Mouse (Mus musculus) limb, embryonic 14.5 days (tissue): ENCODE measurements around the gene Dnah8. TPM values are rescaled to one million over a fixed set of nuclear protein-coding genes. Genes with fewer than 3 reads are reported as not detected.

Experiments used
- ATAC-seq: fragments of 200-750 bp; cut with Nextera tagmentation; 2 replicates; pipeline ENCODE4 v1.8.0; 2017; ENCODE audit warnings: low read depth, moderate number of reproducible peaks, moderate TSS enrichment; ENCODE audit not compliant: low FRiP score
- DNase-seq: peaks from one replicate; pipeline ENCODE4 v3.0.0-alpha.2; 2015; ENCODE audit warnings: low spot score
- H3K27ac ChIP-seq: fragments of 300-500 bp; sonication (generic); replicated peaks from 2 replicates; pipeline ENCODE4 v1.5.1; 2014; ENCODE audit warnings: low read depth, mild to moderate bottlenecking, low read length, moderate library complexity, mixed read lengths
- H3K27me3 ChIP-seq: fragments of 300-500 bp; sonication (generic); 2 replicates; pipeline ENCODE4 v1.6.1; 2014; ENCODE audit warnings: low read length, mixed read lengths; ENCODE audit not compliant: control insufficient read depth, insufficient read depth
- H3K36me3 ChIP-seq: fragments of 300-500 bp; sonication (generic); 2 replicates; pipeline ENCODE4 v1.6.1; 2014; ENCODE audit warnings: mild to moderate bottlenecking, low read length, moderate library complexity, mixed read lengths; ENCODE audit not compliant: control insufficient read depth, insufficient read depth
- H3K4me1 ChIP-seq: fragments of 300-500 bp; sonication (generic); 2 replicates; pipeline ENCODE4 v1.6.1; 2014; ENCODE audit warnings: antibody characterized with exemption, low read length, mixed read lengths; ENCODE audit not compliant: control insufficient read depth, insufficient read depth
- H3K4me2 ChIP-seq: fragments of 300-500 bp; sonication (generic); replicated peaks from 2 replicates; pipeline ENCODE4 v1.6.1; 2014; ENCODE audit warnings: low read depth, mild to moderate bottlenecking, low read length, moderate library complexity; ENCODE audit not compliant: severe bottlenecking
- H3K4me3 ChIP-seq: fragments of 300-500 bp; sonication (generic); replicated peaks from 2 replicates; pipeline ENCODE4 v1.5.1; 2014; ENCODE audit warnings: low read length
- H3K9ac ChIP-seq: fragments of 300-500 bp; sonication (generic); 2 replicates; pipeline ENCODE4 v1.6.1; 2014; ENCODE audit warnings: mild to moderate bottlenecking, low read depth, low read length, moderate library complexity; ENCODE audit not compliant: severe bottlenecking
- H3K9me3 ChIP-seq: fragments of 300-500 bp; sonication (generic); 2 replicates; pipeline ENCODE4 v1.6.1; 2016; ENCODE audit warnings: low read length; ENCODE audit not compliant: control insufficient read depth
- POLR2A ChIP-seq: fragments of 200-500 bp; IDR thresholded peaks from 2 replicates; pipeline ENCODE4 v1.8.0; 2012; ENCODE audit warnings: inconsistent platforms, mild to moderate bottlenecking, moderate library complexity, borderline replicate concordance; ENCODE audit not compliant: insufficient read depth, insufficient read length; ENCODE audit errors: extremely low read depth
- WGBS: fragments of 180-500 bp; shearing (Covaris S2); extraction: QIAGEN DNeasy Blood & Tissue Kit; methylation state at CpG from one replicate; pipeline ENCODE4 v1.1.7; 2014; 5-methylcytosine and 5-hydroxymethylcytosine counted together
- polyA plus RNA-seq, 2 experiments: library from polyadenylated mRNA; depleted of rRNA in 1 of 2; stranded (reverse) in 1 of 2; unstranded in 1 of 2; fragments of >200 nt; fragmentation: Nextera tagmentation in 1 of 2; extraction: Ambion mirVana in 1 of 2; gene quantifications; 2 replicates each; pipeline versions ENCODE4 v1.2.1 to v1.2.3; 2012 to 2014

Gene Dnah8
- polyA plus RNA-seq, 2 experiments: 0.69 to 2.1 TPM

DNA sequence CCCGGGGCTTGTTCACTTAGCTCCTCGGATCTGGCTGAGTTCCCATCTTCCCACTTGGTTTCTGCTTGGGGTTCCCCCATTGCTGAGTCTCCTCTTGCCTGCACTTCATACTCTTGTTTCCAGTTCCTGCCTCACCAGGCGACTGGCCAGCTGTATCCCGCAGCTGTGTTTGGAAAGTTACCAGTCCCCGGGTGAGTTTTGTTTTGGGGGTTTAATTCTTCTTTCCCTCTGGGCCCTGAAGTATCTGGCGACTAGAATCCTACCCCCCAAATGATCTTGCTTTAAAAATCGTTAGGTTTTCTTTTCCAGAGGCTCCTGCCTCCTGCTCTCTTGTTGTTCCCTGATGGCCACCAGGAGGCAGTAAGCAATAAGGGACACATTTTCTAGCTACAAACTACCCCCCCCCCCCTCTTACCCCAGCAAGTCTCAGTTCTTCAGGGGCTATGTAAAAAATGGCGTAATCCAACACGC is 220.2 kb downstream of the Dnah8 start:
- H3K9me3 ChIP-seq: no peaks in the 10 kb centered on the region
- DNase-seq: peak; percentile 4
- H3K27ac ChIP-seq: no peak overlapping the region
- H3K4me3 ChIP-seq: no peak overlapping the region
- 40% methylated on average over 9 of the region's 9 CpGs for WGBS
- H3K27me3 ChIP-seq: no peaks in the 10 kb centered on the region
- no peak overlapping the region for H3K9ac ChIP-seq
- TF ChIP-seq POLR2A: no peak
- H3K36me3 ChIP-seq: no peaks in the 10 kb centered on the region
- H3K4me1 ChIP-seq: peaks cover 2% of the 10 kb centered on the region; the same call in 1 of the 2 replicates
- no peak for ATAC-seq
- no peak overlapping the region for H3K4me2 ChIP-seq

DNA sequence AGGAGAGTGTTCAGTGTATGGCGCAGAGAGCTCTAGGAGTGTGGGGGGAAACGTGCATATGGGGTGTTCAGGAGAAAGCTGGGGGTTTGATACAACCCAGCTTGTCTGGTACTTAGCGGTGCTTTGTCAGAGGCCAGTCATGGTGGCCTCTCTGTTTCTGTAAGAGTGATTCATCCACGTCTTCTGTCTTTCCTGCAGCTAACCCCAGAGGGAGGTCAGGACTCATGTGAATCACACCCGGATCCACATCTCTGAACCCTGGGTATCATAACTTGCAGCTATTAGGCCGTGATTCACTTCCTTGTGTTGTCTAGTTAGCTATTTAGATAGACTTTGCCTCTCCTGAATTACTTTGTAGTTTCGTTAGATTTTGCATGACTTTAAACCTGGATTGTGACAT is 223.3 kb downstream of the Dnah8 start:
- Histone ChIP-seq H3K4me2 (no peak overlapping the region), H3K9ac (no peak overlapping the region), H3K4me3 (no peak overlapping the region), H3K4me1 (peaks cover 2% of the 10 kb centered on the region; the same call in 1 of the 2 replicates), H3K27me3 (no peaks in the 10 kb centered on the region), H3K9me3 (no peaks in the 10 kb centered on the region), H3K36me3 (no peaks in the 10 kb centered on the region), H3K27ac (no peak overlapping the region)
- DNase-seq: no peak
- 88% methylated on average over 7 of the region's 7 CpGs for WGBS
- no peak for ATAC-seq
- no peak for TF ChIP-seq POLR2A

DNA sequence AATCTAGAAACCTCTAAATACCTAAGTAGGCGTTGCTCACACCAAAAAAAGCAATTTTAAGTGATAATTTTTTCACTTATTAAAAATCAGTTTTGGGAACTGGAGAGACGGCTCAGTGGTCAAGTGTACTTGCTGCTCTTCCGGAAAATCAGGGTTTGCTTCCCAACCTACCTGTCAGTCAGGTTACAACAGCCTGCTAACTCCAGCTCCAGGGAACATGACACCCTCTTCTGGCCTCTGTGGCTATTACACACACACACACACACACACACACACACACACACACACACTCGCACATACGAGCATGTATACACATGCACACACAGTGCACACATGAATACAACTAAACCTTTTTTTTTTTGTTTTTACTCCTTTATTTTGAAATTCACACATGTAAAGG is 223.9 kb downstream of the Dnah8 start:
- Histone ChIP-seq H3K27ac (no peak overlapping the region), H3K9me3 (no peaks in the 10 kb centered on the region), H3K36me3 (no peaks in the 10 kb centered on the region), H3K27me3 (no peaks in the 10 kb centered on the region), H3K4me1 (peaks cover 2% of the 10 kb centered on the region; the same call in 1 of the 2 replicates), H3K9ac (no peak overlapping the region), H3K4me2 (no peak overlapping the region), H3K4me3 (no peak overlapping the region)
- no peak for TF ChIP-seq POLR2A
- WGBS: 92% methylated on average over 5 of the region's 5 CpGs
- ATAC-seq (no peak), DNase-seq (no peak)

DNA sequence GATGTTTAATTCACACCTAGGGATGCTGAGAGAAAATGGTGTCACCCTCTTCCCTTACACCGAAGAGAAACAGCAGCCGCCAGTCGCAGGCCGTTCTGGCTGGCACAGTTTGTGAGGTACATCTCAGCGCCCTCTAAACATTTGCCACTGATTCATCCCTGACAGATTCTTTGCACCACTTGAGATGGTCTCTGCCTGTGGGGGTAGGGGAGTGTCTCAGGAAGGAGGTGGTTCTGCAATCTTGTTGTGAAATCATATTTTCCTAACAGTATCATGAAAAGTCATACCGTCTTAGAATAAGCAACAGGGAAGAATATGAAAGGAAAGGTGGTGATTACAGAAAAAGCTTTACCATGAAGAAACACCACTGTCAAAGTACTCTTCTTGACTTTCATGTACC is 224.7 kb downstream of the Dnah8 start:
- 92% methylated on average over 6 of the region's 6 CpGs for WGBS
- Histone ChIP-seq H3K36me3 (no peaks in the 10 kb centered on the region), H3K27me3 (no peaks in the 10 kb centered on the region), H3K27ac (no peak overlapping the region), H3K4me2 (no peak overlapping the region), H3K4me3 (no peak overlapping the region), H3K9ac (no peak overlapping the region), H3K4me1 (peaks cover 2% of the 10 kb centered on the region; the same call in 1 of the 2 replicates), H3K9me3 (no peaks in the 10 kb centered on the region)
- ATAC-seq: no peak
- DNase-seq: no peak
- no peak for TF ChIP-seq POLR2A

- no peaks in the 10 kb centered on the region for H3K27me3 ChIP-seq
- H3K27ac ChIP-seq: no peak overlapping the region
- H3K36me3 ChIP-seq: no peaks in the 10 kb centered on the region
- H3K9me3 ChIP-seq: no peaks in the 10 kb centered on the region
- no peak for ATAC-seq
- H3K4me2 ChIP-seq: no peak overlapping the region
- no peak for DNase-seq
- H3K4me3 ChIP-seq: no peak overlapping the region
- H3K9ac ChIP-seq: no peak overlapping the region
- 93% methylated on average over 12 of the region's 12 CpGs for WGBS
- peaks cover 2% of the 10 kb centered on the region; the same call in 1 of the 2 replicates for H3K4me1 ChIP-seq
- no peak for TF ChIP-seq POLR2A
These were observed 225.7 kb downstream of the Dnah8 start for GRCm38 (mm10) chr17:30849813-30850212.

DNA sequence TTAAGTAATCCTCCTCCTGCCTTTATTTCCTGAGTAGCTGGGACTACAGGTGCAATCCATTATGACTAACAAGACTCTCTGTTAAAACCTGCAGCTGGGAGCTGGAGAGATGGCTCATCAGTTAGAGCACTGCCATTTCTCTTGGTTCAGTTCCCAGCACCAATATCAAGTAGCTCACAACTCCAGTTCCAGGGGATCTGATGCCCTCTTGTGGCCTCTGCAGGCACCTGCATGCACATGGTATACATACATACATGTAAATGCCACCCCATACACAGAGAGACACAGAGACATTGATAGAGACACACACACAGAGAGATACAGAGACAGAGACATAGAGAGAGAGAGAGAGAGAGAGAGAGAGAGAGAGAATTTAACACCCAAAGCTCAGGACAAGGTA is 228.2 kb downstream of the Dnah8 start:
- no peaks in the 10 kb centered on the region for H3K36me3 ChIP-seq
- H3K4me1 ChIP-seq: no peaks in the 10 kb centered on the region
- no peak overlapping the region for H3K9ac ChIP-seq
- H3K9me3 ChIP-seq: no peaks in the 10 kb centered on the region
- H3K4me2 ChIP-seq: no peak overlapping the region
- no peaks in the 10 kb centered on the region for H3K27me3 ChIP-seq
- no peak overlapping the region for H3K4me3 ChIP-seq
- DNase-seq: no peak
- TF ChIP-seq POLR2A: no peak
- no peak overlapping the region for H3K27ac ChIP-seq
- ATAC-seq: no peak
